Mouse (Mus musculus) embryonic fibroblast, embryonic 13.5 days (primary cell): ENCODE results near the gene Rfc1. TPM values are rescaled to one million over a fixed set of nuclear protein-coding genes. Genes with fewer than 3 reads are reported as not detected.

ENCODE experiments used
- H3K27ac ChIP-seq: 2 replicates; pipeline ENCODE4 v1.5.1; 2012; ENCODE audit warnings: low read length, control low read depth, inconsistent platforms; ENCODE audit not compliant: insufficient read depth
- H3K4me1 ChIP-seq: 2 replicates; pipeline ENCODE4 v1.6.1; 2011; ENCODE audit warnings: low read length; ENCODE audit not compliant: control insufficient read depth, insufficient read depth
- H3K4me3 ChIP-seq: 2 replicates; pipeline ENCODE4 v1.5.1; 2011; ENCODE audit warnings: mild to moderate bottlenecking, control low read depth, low read length; ENCODE audit not compliant: insufficient read depth
- CTCF ChIP-seq: IDR thresholded peaks from 2 replicates; pipeline ENCODE4 v1.5.1; 2011; ENCODE audit warnings: mild to moderate bottlenecking, control low read depth, low read length, moderate library complexity, borderline replicate concordance; ENCODE audit not compliant: insufficient read depth
- POLR2A ChIP-seq: IDR thresholded peaks from 2 replicates; pipeline ENCODE4 v1.6.1; 2011; ENCODE audit warnings: low read depth, mild to moderate bottlenecking, control low read depth, low read length, moderate library complexity
- polyA plus RNA-seq: library from polyadenylated mRNA; stranded (reverse); fragments of >200 nt; gene quantifications from 2 replicates; pipeline ENCODE4 v1.2.4, GENCODE M21; 2011; ENCODE audit warnings: low read depth; ENCODE audit not compliant: missing spikeins, insufficient read length

The Rfc1 gene
- polyA plus RNA-seq, 1 experiment: 63.8 TPM

DNA sequence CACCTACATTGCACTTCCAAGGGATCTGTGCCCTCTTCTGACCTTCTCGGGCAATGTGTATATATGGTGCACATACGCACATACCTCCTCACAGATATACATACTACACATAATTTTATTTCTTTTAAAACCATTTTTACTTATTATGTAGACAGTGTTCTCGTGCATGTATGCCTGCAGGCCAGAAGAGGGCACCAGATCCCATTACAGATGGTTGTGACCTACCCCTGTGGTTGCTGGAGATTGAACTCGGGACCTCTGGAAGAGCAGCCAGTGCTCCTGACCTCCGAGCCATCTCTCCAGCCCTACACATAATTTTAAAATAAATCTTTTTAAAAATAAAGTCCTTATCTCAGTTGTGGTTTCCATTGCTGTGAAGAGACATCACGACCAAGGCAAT is 2.9 kb upstream of the Rfc1 start:
- TF ChIP-seq CTCF: no peak; the same call in 1 of the 2 replicates
- TF ChIP-seq POLR2A: no peak
- no peak overlapping the region for H3K27ac ChIP-seq

DNA sequence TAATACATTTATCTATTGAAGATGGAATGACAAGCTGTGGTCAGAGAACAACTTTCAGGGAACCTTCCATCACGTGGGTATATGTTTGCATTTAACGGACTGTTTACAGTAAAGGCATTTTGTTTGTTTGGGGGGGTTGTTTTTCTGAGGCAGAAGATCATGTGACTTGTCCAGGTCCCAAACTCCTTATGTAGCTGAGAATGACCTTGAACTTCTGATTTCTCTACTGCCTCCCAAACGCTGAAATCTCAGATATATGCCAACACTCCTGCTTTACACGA is 545 bp upstream of the Rfc1 start:
- no peak for TF ChIP-seq POLR2A
- TF ChIP-seq CTCF: no peak
- H3K27ac ChIP-seq: no peak overlapping the region
- peaks cover 6% of the 10 kb centered on the region; the same call in 1 of the 2 replicates for H3K4me1 ChIP-seq
- peak overlapping the region; percentile 82; the same call in 1 of the 2 replicates for H3K4me3 ChIP-seq

More for the DNA sequence above, 2.9 kb upstream of the Rfc1 start:
- Histone ChIP-seq H3K4me3 (no peak overlapping the region), H3K4me1 (peaks cover 6% of the 10 kb centered on the region; the same call in 1 of the 2 replicates)

DNA sequence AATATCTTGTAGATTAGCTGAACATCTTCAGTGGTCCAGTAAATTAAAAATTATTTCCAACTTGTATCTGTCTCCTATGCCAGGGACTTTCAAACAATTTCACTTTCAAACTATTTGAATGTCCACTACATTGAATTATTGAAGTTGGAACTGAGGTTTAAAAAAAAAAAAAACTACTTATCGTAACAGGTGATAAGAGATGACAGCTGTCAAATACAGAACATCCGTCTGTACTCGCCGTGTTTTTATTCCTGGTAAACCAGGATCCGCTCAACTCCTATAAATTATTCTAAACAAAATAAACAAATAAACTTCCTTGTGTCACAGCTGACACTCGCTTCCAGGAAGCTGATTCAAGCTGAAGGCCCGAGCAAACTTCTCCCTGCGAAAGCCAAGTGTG is 682 bp downstream of the Rfc1 start:
- no peak overlapping the region for H3K27ac ChIP-seq
- peaks cover 6% of the 10 kb centered on the region; the same call in 1 of the 2 replicates for H3K4me1 ChIP-seq

DNA sequence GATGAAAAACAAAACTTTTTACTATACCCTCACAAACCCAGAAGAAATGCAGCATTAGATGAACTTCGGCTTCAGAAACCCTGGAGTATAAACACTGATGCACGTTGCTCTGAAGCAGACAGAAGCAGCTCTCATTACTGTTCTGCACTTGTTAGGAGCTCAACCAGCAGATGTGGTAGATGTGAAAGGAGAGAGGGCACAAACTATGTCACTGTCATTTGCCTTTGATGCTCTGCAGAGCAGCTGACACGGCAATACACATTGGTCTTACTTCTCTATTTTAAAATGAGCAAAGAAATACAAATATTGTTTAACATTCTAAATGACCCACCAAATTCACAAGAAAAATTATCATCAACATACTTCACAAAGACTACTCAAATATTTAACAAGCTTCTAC is 5.5 kb downstream of the Rfc1 start:
- Histone ChIP-seq H3K4me3 (no peak overlapping the region), H3K4me1 (peaks cover 6% of the 10 kb centered on the region; the same call in 1 of the 2 replicates), H3K27ac (no peak overlapping the region)
- no peak for TF ChIP-seq POLR2A
- no peak for TF ChIP-seq CTCF

More for the DNA sequence above, 682 bp downstream of the Rfc1 start:
- TF ChIP-seq CTCF (no peak), POLR2A (no peak)
- H3K4me3 ChIP-seq: peak overlapping the region; percentile 82

DNA sequence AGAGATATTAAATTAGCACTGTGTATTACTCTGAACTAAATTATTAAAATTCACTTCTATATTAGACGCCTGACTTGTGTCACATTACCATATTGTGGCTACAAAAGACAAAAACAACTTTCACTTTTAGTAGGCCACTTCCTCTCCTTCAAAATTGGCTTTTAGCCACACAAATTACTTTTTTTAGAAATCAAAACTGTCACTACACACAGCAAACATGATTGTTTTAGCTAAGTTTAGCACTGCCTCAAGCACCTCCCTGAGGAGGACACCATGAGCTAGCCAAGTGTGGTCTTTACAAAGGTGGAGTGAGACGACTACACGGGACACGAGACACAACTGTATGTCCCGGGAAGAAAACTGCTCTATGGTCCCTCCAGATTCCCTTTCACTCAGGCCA is 9.3 kb downstream of the Rfc1 start:
- no peak overlapping the region for H3K27ac ChIP-seq
- H3K4me3 ChIP-seq: no peak overlapping the region
- peaks cover 3% of the 10 kb centered on the region; the same call in 1 of the 2 replicates for H3K4me1 ChIP-seq
- TF ChIP-seq POLR2A (no peak), CTCF (no peak)

DNA sequence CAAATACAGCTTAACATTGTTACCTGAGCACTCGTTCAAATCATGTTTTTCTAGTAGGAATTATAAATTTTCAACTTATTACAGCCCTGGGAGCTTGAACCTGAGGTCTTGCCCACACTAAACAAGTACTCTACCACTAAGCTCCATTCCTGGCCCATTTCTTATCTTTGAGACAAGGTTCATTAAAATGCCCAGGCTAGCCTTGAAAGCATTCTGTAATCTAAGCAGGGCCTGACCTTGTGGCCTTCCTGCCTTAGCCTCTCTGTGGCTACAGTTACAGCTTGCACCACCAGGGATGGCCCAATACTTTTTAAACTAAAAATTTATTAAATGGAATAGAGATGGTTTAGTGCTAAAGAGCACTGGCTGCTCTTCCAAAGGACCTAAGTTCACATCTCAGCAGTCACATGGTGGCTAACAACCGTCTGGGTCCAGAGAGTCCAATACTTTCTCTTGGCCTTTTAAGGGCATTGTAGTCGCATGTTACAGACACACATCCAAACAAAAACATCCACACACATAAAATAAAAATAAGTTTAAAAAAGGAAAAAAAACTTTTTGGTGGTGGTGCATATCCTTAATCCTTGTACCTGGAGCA is 10.6 kb downstream of the Rfc1 start:
- Histone ChIP-seq H3K4me3 (no peak overlapping the region), H3K27ac (no peak overlapping the region), H3K4me1 (peaks cover 3% of the 10 kb centered on the region; the same call in 1 of the 2 replicates)
- TF ChIP-seq CTCF: no peak
- TF ChIP-seq POLR2A: no peak

DNA sequence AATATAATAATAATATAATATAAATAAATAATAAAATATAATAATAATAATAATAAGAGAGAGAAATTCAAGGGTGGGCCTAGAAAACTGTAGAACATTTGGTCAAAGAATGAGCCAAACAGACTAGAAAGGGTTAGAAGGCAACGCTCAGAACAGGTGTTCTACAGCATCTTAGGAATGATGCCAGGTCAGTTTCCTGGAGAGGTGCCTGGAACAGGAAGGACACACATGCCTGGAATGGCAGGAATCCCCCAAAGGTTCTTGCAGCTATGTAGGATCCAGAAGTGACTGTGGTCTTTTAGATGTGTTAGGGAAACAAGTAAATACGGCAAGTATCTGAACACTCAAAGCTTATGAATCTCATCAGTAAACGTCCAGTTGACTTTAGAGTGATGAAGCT is 11.2 kb downstream of the Rfc1 start:
- Histone ChIP-seq H3K4me3 (no peak overlapping the region), H3K4me1 (peaks cover 3% of the 10 kb centered on the region; the same call in 1 of the 2 replicates), H3K27ac (no peak overlapping the region)
- TF ChIP-seq POLR2A: no peak

DNA sequence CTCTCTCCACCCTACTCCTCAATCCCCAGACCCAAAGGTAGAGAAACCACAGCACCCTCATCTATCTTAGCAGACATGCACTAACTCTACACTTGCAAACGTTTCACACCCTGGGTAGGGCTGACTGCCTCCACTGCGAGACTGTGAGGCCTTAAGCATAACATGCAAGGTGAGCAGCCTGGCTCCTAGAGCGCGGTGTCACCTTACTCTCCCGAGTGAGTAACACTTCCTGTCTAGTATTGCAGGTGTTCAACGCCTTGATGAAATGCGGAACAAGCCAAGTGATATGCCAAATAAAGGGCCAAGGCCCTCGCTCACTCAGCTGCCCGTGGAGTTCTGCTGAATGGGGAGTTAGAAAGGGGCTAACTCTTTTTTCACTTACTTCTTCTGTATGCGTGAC is 13.3 kb downstream of the Rfc1 start:
- H3K4me1 ChIP-seq: peaks cover 3% of the 10 kb centered on the region; the same call in 1 of the 2 replicates
- no peak overlapping the region for H3K27ac ChIP-seq
- no peak overlapping the region for H3K4me3 ChIP-seq
- TF ChIP-seq POLR2A: no peak
- no peak for TF ChIP-seq CTCF

DNA sequence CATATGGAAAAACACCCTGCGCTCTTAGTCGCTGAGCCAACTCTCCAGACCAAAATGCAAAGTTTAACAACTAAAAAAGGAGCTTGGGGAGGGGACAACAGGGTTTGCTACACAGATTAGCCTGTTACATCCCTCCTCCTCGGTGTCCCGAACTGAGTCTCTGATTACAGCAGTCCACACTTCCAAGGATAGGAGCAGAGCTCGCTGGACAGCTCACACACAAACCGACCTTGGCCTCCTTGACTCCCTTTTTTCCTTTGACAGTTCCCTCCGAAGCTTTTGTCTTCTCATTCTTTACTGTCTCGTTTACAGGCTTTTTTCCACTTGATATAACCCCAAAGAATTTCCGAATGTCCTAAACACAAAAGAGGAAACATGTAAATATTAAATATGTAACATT is 16.3 kb downstream of the Rfc1 start:
- no peak overlapping the region for H3K27ac ChIP-seq
- no peak for TF ChIP-seq POLR2A
- TF ChIP-seq CTCF: no peak
- H3K4me3 ChIP-seq: no peak overlapping the region
- no peaks in the 10 kb centered on the region; the same call in 1 of the 2 replicates for H3K4me1 ChIP-seq

DNA sequence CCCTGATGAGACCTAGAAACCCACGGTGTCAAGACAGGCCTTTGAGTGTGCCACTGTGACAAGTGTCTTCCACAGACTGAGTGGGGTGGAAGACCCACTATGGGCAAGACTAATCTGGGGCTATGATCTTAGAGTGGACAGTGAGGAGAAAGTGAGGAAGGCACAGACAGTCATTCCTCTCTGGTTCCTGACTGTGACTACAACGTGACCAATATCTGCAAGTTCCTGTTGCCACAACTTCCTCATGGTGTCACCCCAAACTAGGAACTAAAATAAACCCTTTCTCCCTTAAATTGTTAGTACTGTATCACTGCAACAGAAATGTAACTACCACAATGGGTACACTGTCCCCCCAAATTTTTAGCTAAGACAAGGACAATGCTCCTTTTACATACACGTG is 26.6 kb downstream of the Rfc1 start:
- H3K4me1 ChIP-seq: no peaks in the 10 kb centered on the region
- TF ChIP-seq CTCF (no peak), POLR2A (no peak)
- H3K27ac ChIP-seq: no peak overlapping the region
- H3K4me3 ChIP-seq: no peak overlapping the region
